Mouse (Mus musculus) c-Kit-positive CD71-positive TER-119-positive erythroid progenitor cells, embryonic 14.5 days (primary cell): ENCODE data around the gene Bod1l.

ENCODE experiments used
- DNase-seq: peaks from one replicate; pipeline ENCODE4 v3.0.0-alpha.2; 2013; ENCODE audit warnings: low spot score

Bod1l gene

GRCm38 (mm10) chr5:41844147-41844529, at the start of gene Bod1l:
Gene Bod1l (minus strand): TSS chr5:41844315.
- peak; percentile 88 for DNase-seq

- DNase-seq, result no peak
These were observed 49.2 kb upstream of the Bod1l start for GRCm38 (mm10) chr5:41893351-41893750.

- DNase-seq, result no peak
These were observed 46.8 kb upstream of the Bod1l start for GRCm38 (mm10) chr5:41890871-41891270.

- no peak for DNase-seq
These were observed 45.2 kb upstream of the Bod1l start for GRCm38 (mm10) chr5:41889245-41889849.

- no peak for DNase-seq
These were observed 44.7 kb upstream of the Bod1l start for GRCm38 (mm10) chr5:41888834-41889233.

GRCm38 (mm10) chr5:41887738-41888137, 43.6 kb upstream of the Bod1l start:
- DNase-seq, result peak; percentile 34

- DNase-seq, result peak; percentile 45
These were observed 40.4 kb upstream of the Bod1l start for GRCm38 (mm10) chr5:41884563-41884962.

- DNase-seq, result no peak
These were observed 27.0 kb upstream of the Bod1l start for GRCm38 (mm10) chr5:41871164-41871563.

- DNase-seq, result no peak
These were observed 11.7 kb upstream of the Bod1l start for GRCm38 (mm10) chr5:41855781-41856180.

- no peak for DNase-seq
These were observed 1.4 kb upstream of the Bod1l start for GRCm38 (mm10) chr5:41845558-41845937.

- peak; percentile 49 for DNase-seq
These were observed 874 bp upstream of the Bod1l start for GRCm38 (mm10) chr5:41844820-41845557.

- peak; percentile 31 for DNase-seq
These were observed 532 bp downstream of the Bod1l start for GRCm38 (mm10) chr5:41843419-41844146.

- peak; percentile 57 for DNase-seq
These were observed 1.4 kb downstream of the Bod1l start for GRCm38 (mm10) chr5:41842681-41843080.

- DNase-seq, result peak; percentile 31
These were observed 2.4 kb downstream of the Bod1l start for GRCm38 (mm10) chr5:41841735-41842134.

- DNase-seq, result no peak
These were observed 14.0 kb downstream of the Bod1l start for GRCm38 (mm10) chr5:41830100-41830499.

GRCm38 (mm10) chr5:41821158-41821557, 23.0 kb downstream of the Bod1l start:
- no peak for DNase-seq

GRCm38 (mm10) chr5:41820530-41820929, 23.6 kb downstream of the Bod1l start:
- no peak for DNase-seq

- DNase-seq, result no peak
These were observed 31.6 kb downstream of the Bod1l start for GRCm38 (mm10) chr5:41812516-41812915.

GRCm38 (mm10) chr5:41811279-41811678, 32.8 kb downstream of the Bod1l start:
- DNase-seq, result no peak

- no peak for DNase-seq
These were observed 36.7 kb downstream of the Bod1l start for GRCm38 (mm10) chr5:41807383-41807782.

- DNase-seq, result no peak
These were observed 37.9 kb downstream of the Bod1l start for GRCm38 (mm10) chr5:41806176-41806575.

GRCm38 (mm10) chr5:41805085-41805484, 39.0 kb downstream of the Bod1l start:
- DNase-seq, result no peak

GRCm38 (mm10) chr5:41804643-41805042, 39.5 kb downstream of the Bod1l start:
- DNase-seq, result no peak
